Mouse (Mus musculus) intestine, embryonic 16.5 days (tissue): ENCODE measurements around the gene Tbc1d5. TPM values are rescaled to one million over a fixed set of nuclear protein-coding genes. Genes with fewer than 3 reads are reported as not detected.
"Not testable (repeated sequence)": the region's sequence is repeated elsewhere in the genome, so short reads cannot be mapped to it uniquely, and the experiment has no call there.

Source experiments
- ATAC-seq: fragments of 200-750 bp; cut with Nextera tagmentation; 2 replicates; pipeline ENCODE4 v1.8.0; 2017; ENCODE audit warnings: moderate TSS enrichment, moderate library complexity
- H3K27ac ChIP-seq: fragments of 300-500 bp; sonication (generic); 2 replicates; pipeline ENCODE4 v1.5.1; 2014; ENCODE audit warnings: mild to moderate bottlenecking, low read length
- H3K27me3 ChIP-seq: fragments of 300-500 bp; sonication (generic); replicated peaks from 2 replicates; pipeline ENCODE4 v1.6.1; 2014; ENCODE audit warnings: low read length, control low read depth, mixed read lengths; ENCODE audit not compliant: control insufficient read depth, insufficient read depth
- H3K36me3 ChIP-seq: fragments of 300-500 bp; sonication (generic); 2 replicates; pipeline ENCODE4 v1.6.1; 2014; ENCODE audit warnings: low read length, control low read depth; ENCODE audit not compliant: control insufficient read depth, insufficient read depth
- H3K4me1 ChIP-seq: fragments of 300-500 bp; sonication (generic); 2 replicates; pipeline ENCODE4 v1.6.1; 2014; ENCODE audit warnings: low read length, control low read depth, mixed read lengths; ENCODE audit not compliant: control insufficient read depth, insufficient read depth
- H3K4me2 ChIP-seq: fragments of 300-500 bp; sonication (generic); 2 replicates; pipeline ENCODE4 v1.6.1; 2014; ENCODE audit warnings: low read depth, low read length, control low read depth
- H3K4me3 ChIP-seq: fragments of 300-500 bp; sonication (generic); 2 replicates; pipeline ENCODE4 v1.5.1; 2014; ENCODE audit warnings: mild to moderate bottlenecking, low read length
- H3K9ac ChIP-seq: fragments of 300-500 bp; sonication (generic); 2 replicates; pipeline ENCODE4 v1.6.1; 2014; ENCODE audit warnings: low read depth, low read length
- H3K9me3 ChIP-seq: fragments of 300-500 bp; sonication (generic); 2 replicates; pipeline ENCODE4 v1.6.1; 2016; ENCODE audit warnings: low read length, control low read depth; ENCODE audit not compliant: control insufficient read depth
- WGBS: fragments of 180-500 bp; shearing (Covaris S2); extraction: QIAGEN DNeasy Blood & Tissue Kit; methylation state at CpG from one replicate; pipeline ENCODE4 v1.1.7; 2014; 5-methylcytosine and 5-hydroxymethylcytosine counted together
- polyA plus RNA-seq: library from polyadenylated mRNA; unstranded; fragments of >200 nt; fragmentation: Nextera tagmentation; extraction: Ambion mirVana; gene quantifications from 2 replicates; pipeline ENCODE4 v1.2.1, GENCODE M21; 2015

The Tbc1d5 gene
- polyA plus RNA-seq, 1 experiment from 2014 or later = 10.2 TPM

GRCm38 (mm10) chr17:50710497-50711222 lies 468.5 kb downstream of the Tbc1d5 start:
- WGBS = 70% methylated on average over 7 of the region's 7 CpGs
- Histone ChIP-seq H3K36me3 (no peaks in the 10 kb centered on the region), H3K4me1 (no peaks in the 10 kb centered on the region), H3K9me3 (0 out of 2 replicates have a peak, but pooled peaks cover 2% of the 10 kb centered on the region), H3K27me3 (no peaks in the 10 kb centered on the region), H3K9ac (no peak overlapping the region), H3K4me2 (no peak overlapping the region), H3K27ac (no peak overlapping the region), H3K4me3 (no peak overlapping the region)
- no peak for ATAC-seq

- not testable (repeated sequence) for H3K36me3 ChIP-seq, H3K9me3 ChIP-seq, H3K27ac ChIP-seq, H3K27me3 ChIP-seq, H3K4me1 ChIP-seq, ATAC-seq, H3K9ac ChIP-seq
- Histone ChIP-seq H3K4me3 (peak overlapping the region; percentile 18), H3K4me2 (peak overlapping the region; percentile 39)
- 2% methylated on average over 38 of the region's 39 CpGs for WGBS
These were observed 480.7 kb downstream of the Tbc1d5 start for GRCm38 (mm10) chr17:50698410-50698809.

DNA sequence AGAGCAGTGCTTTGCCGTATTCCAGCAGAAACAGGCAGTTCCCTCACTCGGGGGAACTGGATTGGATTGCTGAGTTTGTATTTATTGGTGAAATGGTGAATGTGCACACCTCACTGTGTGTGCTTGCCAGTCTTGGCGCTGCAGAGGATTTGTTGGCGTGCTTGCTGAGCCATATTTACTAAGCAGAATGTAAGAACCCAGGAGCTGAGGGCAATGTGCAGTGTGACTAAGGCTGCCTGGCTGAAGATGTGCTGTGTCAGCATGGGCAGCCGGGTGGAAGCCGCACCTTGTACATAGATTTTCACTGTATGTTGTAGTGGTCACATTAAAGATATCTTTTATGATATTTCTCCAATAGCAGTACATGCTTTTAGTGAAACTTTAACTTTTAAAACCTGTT lies 491.0 kb downstream of the Tbc1d5 start:
- Histone ChIP-seq H3K9ac (no peak overlapping the region), H3K9me3 (no peaks in the 10 kb centered on the region), H3K4me1 (peaks cover 7% of the 10 kb centered on the region; the same call in 1 of the 2 replicates), H3K27me3 (no peaks in the 10 kb centered on the region), H3K4me2 (no peak overlapping the region), H3K27ac (no peak overlapping the region), H3K36me3 (no peaks in the 10 kb centered on the region), H3K4me3 (no peak overlapping the region)
- 74% methylated on average over 6 of the region's 6 CpGs for WGBS
- peak; percentile 67 for ATAC-seq

DNA sequence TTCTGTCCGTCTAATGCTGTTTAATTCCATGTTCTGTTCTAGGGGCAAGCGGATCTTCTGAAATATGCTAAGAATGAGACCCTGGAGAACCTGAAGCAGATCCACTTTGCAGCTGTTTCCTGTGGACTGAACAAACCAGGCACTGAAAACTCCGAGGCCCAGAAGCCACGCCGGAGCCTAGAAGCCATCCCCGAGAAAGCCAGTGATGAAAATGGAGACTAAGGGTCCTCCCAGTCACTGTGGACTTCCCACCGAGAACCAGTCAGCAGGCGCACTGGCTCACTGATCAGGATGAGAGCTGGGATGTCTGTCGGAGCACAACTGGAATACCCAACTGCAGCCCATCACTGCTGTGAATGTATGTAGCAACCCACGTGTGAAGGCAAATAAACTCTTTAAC lies 491.5 kb downstream of the Tbc1d5 start:
- H3K9me3 ChIP-seq = no peaks in the 10 kb centered on the region
- H3K36me3 ChIP-seq = no peaks in the 10 kb centered on the region
- H3K27ac ChIP-seq = no peak overlapping the region
- ATAC-seq = no peak
- H3K4me2 ChIP-seq = no peak overlapping the region
- H3K4me3 ChIP-seq = no peak overlapping the region
- no peak overlapping the region for H3K9ac ChIP-seq
- WGBS = 79% methylated on average over 10 of the region's 10 CpGs
- no peaks in the 10 kb centered on the region for H3K27me3 ChIP-seq
- peaks cover 8% of the 10 kb centered on the region for H3K4me1 ChIP-seq

GRCm38 (mm10) chr17:50684960-50685645 lies 494.0 kb downstream of the Tbc1d5 start:
- H3K27ac ChIP-seq = peak overlapping the region; percentile 46
- H3K4me1 ChIP-seq = peaks cover 10% of the 10 kb centered on the region
- no peak overlapping the region for H3K9ac ChIP-seq
- ATAC-seq = peak; percentile 96
- peak overlapping the region; percentile 34; the same call in 1 of the 2 replicates for H3K4me2 ChIP-seq
- no peaks in the 10 kb centered on the region for H3K27me3 ChIP-seq
- 46% methylated on average over 7 of the region's 7 CpGs for WGBS
- no peaks in the 10 kb centered on the region for H3K36me3 ChIP-seq
- no peak overlapping the region for H3K4me3 ChIP-seq
- H3K9me3 ChIP-seq = no peaks in the 10 kb centered on the region
